In genomic region chr13:97071626-97072241, GRCm38 (mm10) we compare ENCODE assay signal across 8 mouse cellular contexts. TPM values are rescaled to one million over a fixed set of nuclear protein-coding genes. Genes with fewer than 3 reads are reported as not detected.
DNase-seq lines count a peak whose midpoint lies in the region; ATAC-seq and TF ChIP-seq lines count a peak whose summit lies in the region.

No protein-coding gene starts in this region.

- H3K4me1 ChIP-seq in spleen, adult 2 months (ENCODE audit: control insufficient read depth, insufficient read depth, insufficient read length): no peaks in the 10 kb centered on the region; the same call in 1 of the 2 replicates
- peaks cover 18% of the 10 kb centered on the region for H3K4me1 ChIP-seq in heart, embryonic 13.5 days
- H3K4me1 ChIP-seq in midbrain, embryonic 11.5 days (ENCODE audit: control insufficient read depth, insufficient read depth, low read length): peaks cover 5% of the 10 kb centered on the region
- H3K4me1 ChIP-seq in testis, adult 2 months (ENCODE audit: control insufficient read depth, insufficient read depth, low read length): no peaks in the 10 kb centered on the region

- H3K36me3 ChIP-seq in spleen, adult 2 months (ENCODE audit: control insufficient read depth, insufficient read depth, low read length): no peaks in the 10 kb centered on the region
- H3K36me3 ChIP-seq in heart, embryonic 13.5 days: no peaks in the 10 kb centered on the region
- no peaks in the 10 kb centered on the region for H3K36me3 ChIP-seq in midbrain, embryonic 11.5 days (ENCODE audit: control insufficient read depth, insufficient read depth, low read length)
- H3K36me3 ChIP-seq in testis, adult 2 months (ENCODE audit: control insufficient read depth, insufficient read depth, low read length): no peaks in the 10 kb centered on the region

- H3K9ac ChIP-seq in heart, embryonic 13.5 days: peak overlapping the region; percentile 90
- H3K9ac ChIP-seq in midbrain, embryonic 11.5 days (ENCODE audit: low read length): peak overlapping the region; percentile 82

- no peak for TF ChIP-seq POLR2A in spleen, adult 2 months (IDR thresholded peaks at IDR 0.05; ENCODE audit: low read depth, low read length)
- TF ChIP-seq POLR2A in testis, adult 2 months (IDR thresholded peaks at IDR 0.05; ENCODE audit: control insufficient read depth, low read depth, low read length): no peak

- ATAC-seq in heart, embryonic 13.5 days (ENCODE audit: extremely low read depth, insufficient number of reproducible peaks, low FRiP score, low TSS enrichment): peak; percentile 61; the same call in 1 of the 2 replicates
- peak; percentile 78 for ATAC-seq in midbrain, embryonic 11.5 days (ENCODE audit: low FRiP score)

- H3K4me3 ChIP-seq in spleen, adult 2 months (ENCODE audit: extremely low read depth, insufficient read depth, insufficient read length): peak overlapping the region; percentile 43
- H3K4me3 ChIP-seq in heart, embryonic 13.5 days: peak overlapping the region; percentile 88
- peak overlapping the region; percentile 87 for H3K4me3 ChIP-seq in midbrain, embryonic 11.5 days (ENCODE audit: low read depth, low read length)
- H3K4me3 ChIP-seq in testis, adult 2 months (ENCODE audit: control insufficient read depth, low read depth, low read length): peak overlapping the region; percentile 87

- peaks cover 14% of the 10 kb centered on the region for H3K27me3 ChIP-seq in spleen, adult 2 months (ENCODE audit: control insufficient read depth, insufficient read depth, low read length)
- peaks cover 14% of the 10 kb centered on the region for H3K27me3 ChIP-seq in heart, embryonic 13.5 days (replicated peaks)
- no peaks in the 10 kb centered on the region; the same call in 1 of the 2 replicates for H3K27me3 ChIP-seq in midbrain, embryonic 11.5 days (ENCODE audit: control insufficient read depth, insufficient read depth, low read length)
- no peaks in the 10 kb centered on the region for H3K27me3 ChIP-seq in testis, adult 2 months (ENCODE audit: control insufficient read depth, insufficient read depth, low read length)

- WGBS in spleen, adult 2 months: 4% methylated on average over 56 of the region's 76 CpGs
- under 1% methylated on average over 59 of the region's 76 CpGs for WGBS in heart, embryonic 13.5 days
- WGBS in midbrain, embryonic 11.5 days: 0% methylated on average over 53 of the region's 76 CpGs

- H3K4me2 ChIP-seq in heart, embryonic 13.5 days: peak overlapping the region; percentile 88
- H3K4me2 ChIP-seq in midbrain, embryonic 11.5 days: peak overlapping the region; percentile 88

- TF ChIP-seq CTCF in spleen, adult 2 months (IDR thresholded peaks at IDR 0.05; ENCODE audit: extremely low read depth, insufficient read depth, insufficient read length, insufficient replicate concordance): no peak
- no peak for TF ChIP-seq CTCF in testis, adult 2 months (IDR thresholded peaks at IDR 0.05; ENCODE audit: control insufficient read depth, insufficient read depth, insufficient replicate concordance, low read depth, low read length)

- no peaks in the 10 kb centered on the region for H3K9me3 ChIP-seq in heart, embryonic 13.5 days
- no peaks in the 10 kb centered on the region for H3K9me3 ChIP-seq in midbrain, embryonic 11.5 days (ENCODE audit: control insufficient read depth, low read length)

- H3K27ac ChIP-seq in spleen, adult 2 months (ENCODE audit: insufficient read depth, low read length): no peak overlapping the region
- H3K27ac ChIP-seq in heart, embryonic 13.5 days (replicated peaks): peak overlapping the region; percentile 66
- peak overlapping the region; percentile 25; the same call in 1 of the 2 replicates for H3K27ac ChIP-seq in midbrain, embryonic 11.5 days (ENCODE audit: low read depth, low read length)
- H3K27ac ChIP-seq in testis, adult 2 months (ENCODE audit: control insufficient read depth, insufficient read depth, low read depth, low read length): peak overlapping the region; percentile 45

- no peak for DNase-seq in spleen, adult 2 months (ENCODE audit: low read depth in 1 of 2, low spot score in 2 of 2)
- DNase-seq in spleen, postnatal 10 days (ENCODE audit: low spot score in 2 of 2): no peak
- DNase-seq in cerebellum, postnatal 36 days: peak; percentile 26 to 32
- peak; percentile 57 to 59 for DNase-seq in layer of hippocampus, postnatal 10 days (ENCODE audit: low spot score in 2 of 2)
- DNase-seq in midbrain, embryonic 11.5 days (ENCODE audit: low spot score, missing footprints): peak; percentile 97
- no peak for DNase-seq in urinary bladder, adult 2 months (ENCODE audit: low spot score)

RNA-seq across cellular contexts. Expression of gene Fam169a, which starts 4.6 kb away (rescaled TPM):
- polyA plus RNA-seq in spleen, adult 2 months (2012; rRNA removed): not detected in 2 replicates
- polyA plus RNA-seq in heart, embryonic 13.5 days (2015; fragmentation: Nextera tagmentation; extraction: Ambion mirVana): 5.1 and 6.9 TPM in 2 replicates
- total RNA-seq in layer of hippocampus, postnatal 10 days (2021): 10 to 100 TPM; 37.8 to 40.0 TPM
- 13.9 and 14.0 TPM in 2 replicates for polyA plus RNA-seq in midbrain, embryonic 11.5 days (2014; fragmentation: Nextera tagmentation; extraction: Ambion mirVana)
- polyA plus RNA-seq in testis, adult 2 months (2012; rRNA removed): 4.1 and 4.4 TPM in 2 replicates
- polyA plus RNA-seq in urinary bladder, adult 2 months (2012; rRNA removed): 0.18 and 0.21 TPM in 2 replicates

RNA-seq across cellular contexts. Expression of gene Gm6169, which starts 27.3 kb away (rescaled TPM):
- polyA plus RNA-seq in spleen, adult 2 months (2012; rRNA removed): 1.3 TPM in 2 replicates
- polyA plus RNA-seq in heart, embryonic 13.5 days (2015; fragmentation: Nextera tagmentation; extraction: Ambion mirVana): 3.1 and 3.2 TPM in 2 replicates
- total RNA-seq in layer of hippocampus, postnatal 10 days (2021): 1 to 10 TPM in 1 of 2 experiments, not detected in 1; 5.7 TPM
- 0.48 and 0.53 TPM in 2 replicates for polyA plus RNA-seq in midbrain, embryonic 11.5 days (2014; fragmentation: Nextera tagmentation; extraction: Ambion mirVana)
- polyA plus RNA-seq in testis, adult 2 months (2012; rRNA removed): not detected in 2 replicates
- polyA plus RNA-seq in urinary bladder, adult 2 months (2012; rRNA removed): 8.9 and 12.4 TPM in 2 replicates

RNA-seq across cellular contexts. Expression of gene 1700029F12Rik, which starts 37.6 kb away (rescaled TPM):
- 0.09 TPM in 1 of 2 replicates, not detected in the other for polyA plus RNA-seq in spleen, adult 2 months (2012; rRNA removed)
- polyA plus RNA-seq in heart, embryonic 13.5 days (2015; fragmentation: Nextera tagmentation; extraction: Ambion mirVana): not detected in 2 replicates
- not detected for total RNA-seq in layer of hippocampus, postnatal 10 days (2021)
- polyA plus RNA-seq in midbrain, embryonic 11.5 days (2014; fragmentation: Nextera tagmentation; extraction: Ambion mirVana): not detected in 2 replicates
- polyA plus RNA-seq in testis, adult 2 months (2012; rRNA removed): 2,075 and 2,753 TPM in 2 replicates
- polyA plus RNA-seq in urinary bladder, adult 2 months (2012; rRNA removed): 0.06 and 0.13 TPM in 2 replicates

Comparison
In these comparisons a context has a peak if more than half of its experiments do, and no peak if none do; other contexts are left out.
1. DNase-seq: peak in cerebellum, postnatal 36 days (2 of 2), layer of hippocampus, postnatal 10 days (2 of 2) and midbrain, embryonic 11.5 days (single experiment); none in spleen, adult 2 months (0 of 2), spleen, postnatal 10 days (0 of 2) and urinary bladder, adult 2 months (single experiment).
2. RNA of gene 1700029F12Rik, which starts 37.6 kb away (polyA plus RNA-seq): 2,075 to 2,753 TPM in testis, adult 2 months; 0.09 TPM in spleen, adult 2 months, 0.06 to 0.13 TPM in urinary bladder, adult 2 months, not detected in heart, embryonic 13.5 days and not detected in midbrain, embryonic 11.5 days; every median in the first group is over 1,000 times any median in the second.
3. Peak in every context shown above with its lines, with median percentiles within 50 percentile points of each other: H3K4me3 ChIP-seq.